Mouse (Mus musculus) lung, postnatal 0 days (tissue): ENCODE data around the gene Cxadr. TPM values are rescaled to one million over a fixed set of nuclear protein-coding genes. Genes with fewer than 3 reads are reported as not detected.

Experiments
- ATAC-seq: fragments of 200-750 bp; cut with Nextera tagmentation; 2 replicates; pipeline ENCODE4 v1.8.0; 2017; ENCODE audit warnings: moderate library complexity
- DNase-seq: peaks from one replicate; pipeline ENCODE4 v3.0.0-alpha.2; 2016; ENCODE audit warnings: low spot score
- H3K27ac ChIP-seq: fragments of 300-500 bp; sonication (generic); 2 replicates; pipeline ENCODE4 v1.5.1; 2014; ENCODE audit warnings: antibody characterized with exemption, mild to moderate bottlenecking, low read length, mixed read lengths
- H3K27me3 ChIP-seq: fragments of 300-500 bp; sonication (generic); replicated peaks from 2 replicates; pipeline ENCODE4 v1.6.1; 2014; ENCODE audit warnings: low read length, mixed read lengths; ENCODE audit not compliant: insufficient read depth
- H3K36me3 ChIP-seq: fragments of 300-500 bp; sonication (generic); 2 replicates; pipeline ENCODE4 v1.6.1; 2014; ENCODE audit warnings: low read length, mixed read lengths; ENCODE audit not compliant: insufficient read depth
- H3K4me1 ChIP-seq: fragments of 300-500 bp; sonication (generic); 2 replicates; pipeline ENCODE4 v1.6.1; 2014; ENCODE audit warnings: antibody characterized with exemption, low read depth, low read length, mixed read lengths; ENCODE audit not compliant: insufficient read depth
- H3K4me2 ChIP-seq: fragments of 300-500 bp; sonication (generic); replicated peaks from 2 replicates; pipeline ENCODE4 v1.6.1; 2014; ENCODE audit warnings: low read depth, mild to moderate bottlenecking, low read length, moderate library complexity, mixed read lengths
- H3K4me3 ChIP-seq: fragments of 300-500 bp; sonication (generic); 2 replicates; pipeline ENCODE4 v1.5.1; 2014; ENCODE audit warnings: low read depth, low read length
- H3K9ac ChIP-seq: fragments of 300-500 bp; sonication (generic); replicated peaks from 2 replicates; pipeline ENCODE4 v1.6.1; 2014; ENCODE audit warnings: low read depth, mild to moderate bottlenecking
- H3K9me3 ChIP-seq: fragments of 300-500 bp; sonication (generic); 2 replicates; pipeline ENCODE4 v1.6.1; 2016; ENCODE audit warnings: low read length, mixed read lengths
- CTCF ChIP-seq: IDR thresholded peaks from 2 replicates; pipeline ENCODE4 v1.5.1; 2016; ENCODE audit warnings: antibody characterized with exemption, mild to moderate bottlenecking
- EP300 ChIP-seq: IDR thresholded peaks from 2 replicates; pipeline ENCODE4 v1.6.1; 2016; ENCODE audit warnings: antibody characterized with exemption, mild to moderate bottlenecking, control low read depth
- WGBS: fragments of 180-500 bp; shearing (Covaris S2); extraction: QIAGEN DNeasy Blood & Tissue Kit; methylation state at CpG from one replicate; pipeline ENCODE4 v1.1.7; 2014; 5-methylcytosine and 5-hydroxymethylcytosine counted together
- polyA plus RNA-seq: library from polyadenylated mRNA; unstranded; fragments of >200 nt; fragmentation: Nextera tagmentation; extraction: Ambion mirVana; gene quantifications from 2 replicates; pipeline ENCODE4 v1.2.1, GENCODE M21; 2015

Gene Cxadr
- 49.3 and 61.1 TPM in 2 replicates for polyA plus RNA-seq

GRCm38 (mm10) chr16:78301183-78301830 is at the start of gene Cxadr:
TSS of gene Cxadr (plus strand) at chr16:78301489.
- H3K27me3 ChIP-seq: no peaks in the 10 kb centered on the region
- H3K27ac ChIP-seq: peak within 1 kb of the TSS; percentile 90
- TF ChIP-seq EP300: no peak
- peak; percentile 6; the same call in 1 of the 2 replicates for TF ChIP-seq CTCF
- no peaks in the 10 kb centered on the region for H3K36me3 ChIP-seq
- H3K9ac ChIP-seq: peak within 1 kb of the TSS; percentile 71
- DNase-seq: peak; percentile 85
- ATAC-seq: peak; percentile 97
- H3K4me1 ChIP-seq: peaks cover 3% of the 10 kb centered on the region; the same call in 1 of the 2 replicates
- peak within 1 kb of the TSS; percentile 69 for H3K4me3 ChIP-seq
- 1% methylated on average over 32 of the region's 34 CpGs for WGBS
- H3K4me2 ChIP-seq: peak within 1 kb of the TSS; percentile 96
- no peaks in the 10 kb centered on the region for H3K9me3 ChIP-seq

DNA sequence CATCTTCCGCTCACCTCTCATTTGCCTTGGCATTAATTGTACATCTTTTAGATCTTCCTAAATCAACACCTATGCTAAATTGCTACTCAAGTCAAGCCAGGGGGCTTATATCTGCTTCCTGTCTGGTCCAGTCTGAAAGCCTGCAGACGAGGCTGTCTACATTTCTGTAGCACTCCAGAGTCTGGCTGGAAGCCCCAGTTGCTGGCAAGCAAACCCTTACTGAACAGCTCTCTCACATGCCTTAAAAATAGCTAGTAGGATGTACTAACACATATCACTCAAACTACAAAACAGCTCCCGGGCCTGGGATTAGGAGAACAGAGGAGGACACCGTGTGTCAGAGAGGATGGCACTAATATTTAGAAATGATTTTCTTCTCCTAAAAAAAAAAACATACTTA is 42.3 kb upstream of the Cxadr start:
- ATAC-seq (peak; percentile 23; the same call in 1 of the 2 replicates), DNase-seq (peak; percentile 66)
- TF ChIP-seq EP300 (no peak), CTCF (no peak)
- H3K4me3 ChIP-seq: no peak overlapping the region
- H3K9ac ChIP-seq: no peak overlapping the region
- 38% methylated on average over 4 of the region's 4 CpGs for WGBS
- no peak overlapping the region for H3K4me2 ChIP-seq
- H3K36me3 ChIP-seq: no peaks in the 10 kb centered on the region
- H3K4me1 ChIP-seq: no peaks in the 10 kb centered on the region
- H3K27me3 ChIP-seq: no peaks in the 10 kb centered on the region
- no peak overlapping the region for H3K27ac ChIP-seq
- no peaks in the 10 kb centered on the region for H3K9me3 ChIP-seq

GRCm38 (mm10) chr16:78260070-78260879 is 41.0 kb upstream of the Cxadr start:
- no peak overlapping the region for H3K4me3 ChIP-seq
- TF ChIP-seq EP300 (no peak), CTCF (no peak)
- ATAC-seq (no peak), DNase-seq (no peak)
- H3K4me1 ChIP-seq: no peaks in the 10 kb centered on the region
- H3K4me2 ChIP-seq: no peak overlapping the region
- no peak overlapping the region for H3K27ac ChIP-seq
- H3K9ac ChIP-seq: no peak overlapping the region
- WGBS: 58% methylated on average over 10 of the region's 10 CpGs
- H3K27me3 ChIP-seq: no peaks in the 10 kb centered on the region
- no peaks in the 10 kb centered on the region for H3K9me3 ChIP-seq
- H3K36me3 ChIP-seq: no peaks in the 10 kb centered on the region

DNA sequence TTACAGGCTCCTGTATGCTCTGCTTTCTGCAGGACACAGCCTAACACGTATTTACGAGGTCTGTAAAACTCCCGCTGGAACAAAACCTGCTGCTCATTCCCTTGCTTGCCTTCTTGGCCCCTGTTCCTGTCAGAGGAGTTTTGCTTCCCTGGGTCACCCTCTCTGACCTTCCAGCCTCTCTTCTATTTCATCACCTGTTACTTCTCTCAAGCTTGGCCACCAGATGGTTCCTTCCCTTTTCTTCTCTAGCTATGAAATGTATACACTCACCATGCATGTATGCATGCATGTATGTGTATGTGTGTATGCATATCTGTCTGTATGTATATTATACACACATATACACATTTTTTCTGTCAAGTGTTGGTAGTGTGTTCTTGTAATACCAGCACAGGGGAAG is 39.8 kb upstream of the Cxadr start:
- WGBS: 88% methylated on average over 3 of the region's 3 CpGs
- Histone ChIP-seq H3K9ac (no peak overlapping the region), H3K27me3 (no peaks in the 10 kb centered on the region), H3K9me3 (no peaks in the 10 kb centered on the region), H3K4me3 (no peak overlapping the region), H3K27ac (no peak overlapping the region), H3K4me2 (no peak overlapping the region), H3K36me3 (no peaks in the 10 kb centered on the region), H3K4me1 (peaks cover 5% of the 10 kb centered on the region; the same call in 1 of the 2 replicates)
- DNase-seq (no peak), ATAC-seq (no peak)
- TF ChIP-seq EP300: no peak
- TF ChIP-seq CTCF: no peak

GRCm38 (mm10) chr16:78264442-78265150 is 36.7 kb upstream of the Cxadr start:
- peak; percentile 39 for ATAC-seq
- TF ChIP-seq CTCF: no peak

DNA sequence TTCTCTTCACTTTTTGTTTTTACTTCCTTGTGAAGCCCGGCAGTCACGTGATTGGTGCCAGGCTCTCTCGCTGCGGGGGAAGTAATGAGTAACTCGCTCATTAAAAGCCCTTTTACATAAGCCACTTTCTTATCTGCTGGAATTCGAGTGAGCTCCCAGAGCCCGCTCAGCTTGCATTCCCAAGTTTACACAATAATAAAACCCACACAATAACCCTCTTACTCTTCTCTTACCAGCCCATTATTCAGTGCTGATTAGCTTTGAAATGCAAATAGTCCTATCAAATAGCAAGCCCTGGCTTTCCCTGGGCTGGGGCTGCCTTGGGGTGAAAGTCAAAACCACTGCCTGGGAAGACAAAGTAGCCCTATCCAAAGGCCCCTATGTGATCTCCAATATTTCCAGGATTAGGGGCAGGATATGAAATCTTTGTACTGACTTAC is 36.1 kb upstream of the Cxadr start:
- peak overlapping the region; percentile 31 for H3K4me3 ChIP-seq
- H3K4me2 ChIP-seq: peak overlapping the region; percentile 55
- TF ChIP-seq CTCF (no peak), EP300 (peak; percentile 90)
- peaks cover 5% of the 10 kb centered on the region; the same call in 1 of the 2 replicates for H3K4me1 ChIP-seq
- WGBS: 0% methylated on average over 7 of the region's 7 CpGs
- H3K9me3 ChIP-seq: no peaks in the 10 kb centered on the region
- peak overlapping the region; percentile 86 for H3K27ac ChIP-seq
- H3K9ac ChIP-seq: peak overlapping the region; percentile 20; the same call in 1 of the 2 replicates
- ATAC-seq (peak; percentile 88), DNase-seq (peak; percentile 95)
- H3K27me3 ChIP-seq: no peaks in the 10 kb centered on the region
- no peaks in the 10 kb centered on the region for H3K36me3 ChIP-seq

More at GRCm38 (mm10) chr16:78264442-78265150, 36.7 kb upstream of the Cxadr start:
- H3K9ac ChIP-seq: peak overlapping the region; percentile 20
- peak overlapping the region; percentile 86 for H3K27ac ChIP-seq
- whole genome bisulfite sequencing: 21% methylated on average over 16 of the region's 16 CpGs
- peak overlapping the region; percentile 31 for H3K4me3 ChIP-seq
- H3K4me1 ChIP-seq: peaks cover 5% of the 10 kb centered on the region; the same call in 1 of the 2 replicates
- no peak for DNase-seq
- peak overlapping the region; percentile 55 for H3K4me2 ChIP-seq
- no peaks in the 10 kb centered on the region for H3K36me3 ChIP-seq
- H3K9me3 ChIP-seq: no peaks in the 10 kb centered on the region
- H3K27me3 ChIP-seq: no peaks in the 10 kb centered on the region
